Mouse (Mus musculus) right cerebral cortex, adult 18-20 months (tissue): ENCODE measurements around the gene Trnp1.

Source experiments
- DNase-seq: peaks from one replicate; pipeline ENCODE4 v3.0.0; 2022; ENCODE audit warnings: mixed read lengths

Gene Trnp1

GRCm38 (mm10) chr4:133452433-133452832, 45.9 kb downstream of the Trnp1 start:
- no peak for DNase-seq

GRCm38 (mm10) chr4:133451536-133451935, 46.8 kb downstream of the Trnp1 start:
- DNase-seq, result peak; percentile 65

GRCm38 (mm10) chr4:133449726-133450125, 48.6 kb downstream of the Trnp1 start:
- peak; percentile 29 for DNase-seq

GRCm38 (mm10) chr4:133448708-133449388, 49.5 kb downstream of the Trnp1 start:
- no peak for DNase-seq

- DNase-seq, result no peak
Measured at GRCm38 (mm10) chr4:133447967-133448366, 50.4 kb downstream of the Trnp1 start.

GRCm38 (mm10) chr4:133447366-133447765, 51.0 kb downstream of the Trnp1 start:
- no peak for DNase-seq

- no peak for DNase-seq
Measured at GRCm38 (mm10) chr4:133445727-133446126, 52.6 kb downstream of the Trnp1 start.

- no peak for DNase-seq
Measured at GRCm38 (mm10) chr4:133443085-133443484, 55.3 kb downstream of the Trnp1 start.

- DNase-seq, result no peak
Measured at GRCm38 (mm10) chr4:133442194-133442593, 56.2 kb downstream of the Trnp1 start.
